Mouse (Mus musculus) bone marrow macrophage, adult 2 months (primary cell): ENCODE measurements around the gene Myh9.

Source experiments
- CTCF ChIP-seq: IDR thresholded peaks from 2 replicates; pipeline ENCODE4 v1.5.1; 2012; ENCODE audit warnings: low read depth, mild to moderate bottlenecking, low read length, moderate library complexity
- POLR2A ChIP-seq: IDR thresholded peaks from 2 replicates; pipeline ENCODE4 v1.6.1; 2012; ENCODE audit warnings: mild to moderate bottlenecking, low read depth, low read length, borderline replicate concordance

DNA sequence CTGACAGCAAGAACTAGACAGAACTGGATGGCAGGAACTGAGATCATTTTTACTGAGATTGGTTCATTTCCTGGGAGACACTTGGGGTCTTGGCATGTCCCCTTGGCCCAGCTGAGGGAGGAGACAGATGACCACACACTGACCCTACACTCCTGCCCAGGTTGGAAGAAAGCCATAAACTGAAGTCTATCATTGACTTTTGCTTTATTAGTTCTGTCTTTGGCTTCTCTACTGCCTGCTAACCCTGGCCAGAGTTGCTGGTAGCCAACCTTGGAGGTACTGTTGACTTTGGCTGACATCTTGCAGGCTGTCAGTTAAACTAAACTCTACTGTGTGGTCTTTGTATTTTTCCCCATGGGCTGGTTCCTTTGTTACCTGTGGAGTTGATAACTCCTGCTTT lies 96.9 kb downstream of the Myh9 start:
- TF ChIP-seq POLR2A, result no peak
- no peak for TF ChIP-seq CTCF
